Comparison of ENCODE assay signal across 8 mouse cellular contexts in the genomic region with DNA sequence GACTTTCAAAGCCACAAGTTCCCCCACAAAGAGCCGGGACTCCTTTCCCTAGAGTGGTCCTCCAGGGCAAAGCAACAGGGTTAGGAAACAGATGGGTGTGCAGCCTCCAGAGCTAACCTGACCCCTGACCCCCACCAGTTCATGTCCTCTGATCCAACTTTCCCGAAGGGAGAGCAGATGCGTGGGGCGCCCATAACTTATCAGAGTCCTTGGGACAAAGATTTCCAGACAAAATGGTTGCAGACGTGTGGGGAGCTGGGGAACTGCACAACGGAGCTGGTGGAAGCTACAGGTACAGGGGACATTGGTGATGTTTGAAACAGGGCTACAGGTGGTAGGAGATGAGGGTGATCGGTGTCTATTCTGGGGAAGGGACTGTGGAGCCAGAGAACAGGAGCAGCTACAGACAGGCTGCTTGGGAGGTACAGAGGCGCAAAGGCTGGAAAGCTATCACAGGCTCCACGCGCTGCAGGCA. TPM values are rescaled to one million over a fixed set of nuclear protein-coding genes. Genes with fewer than 3 reads are reported as not detected.
DNase-seq lines count a peak whose midpoint lies in the region; ATAC-seq and TF ChIP-seq lines count a peak whose summit lies in the region.

No protein-coding gene starts in this region.

- peak overlapping the region; percentile 73 for H3K4me3 ChIP-seq in embryonic fibroblast, embryonic 13.5 days (ENCODE audit: insufficient read depth, low read length)
- peak overlapping the region; percentile 84 for H3K4me3 ChIP-seq in hindbrain, postnatal 0 days (ENCODE audit: low read length)
- peak overlapping the region; percentile 92 for H3K4me3 ChIP-seq in midbrain, embryonic 11.5 days (ENCODE audit: low read depth, low read length)

- under 1% methylated on average over 10 of the region's 10 CpGs for WGBS in hindbrain, postnatal 0 days
- WGBS in midbrain, embryonic 11.5 days: 0% methylated on average over 10 of the region's 10 CpGs

- peak; percentile 42 for DNase-seq in right cerebral cortex, postnatal 25 days
- DNase-seq in right cerebral cortex, postnatal 36 days (ENCODE audit: low spot score in 2 of 2): no peak
- peak; percentile 54 for DNase-seq in hindbrain, postnatal 0 days (ENCODE audit: low spot score)
- DNase-seq in midbrain, embryonic 11.5 days (ENCODE audit: low spot score, missing footprints): peak; percentile 96
- DNase-seq in Muller cell, postnatal 12 days (ENCODE audit: inconsistent ontology term): no peak
- DNase-seq in T-cell, adult 2 months (ENCODE audit: low spot score): no peak

- H3K4me1 ChIP-seq in embryonic fibroblast, embryonic 13.5 days (ENCODE audit: control insufficient read depth, insufficient read depth, low read length): no peaks in the 10 kb centered on the region
- peaks cover 18% of the 10 kb centered on the region for H3K4me1 ChIP-seq in hindbrain, postnatal 0 days (ENCODE audit: insufficient read depth, low read length)
- peaks cover 13% of the 10 kb centered on the region for H3K4me1 ChIP-seq in midbrain, embryonic 11.5 days (ENCODE audit: control insufficient read depth, insufficient read depth, low read length)

- H3K36me3 ChIP-seq in hindbrain, postnatal 0 days (ENCODE audit: insufficient read depth, low read length): no peaks in the 10 kb centered on the region
- no peaks in the 10 kb centered on the region for H3K36me3 ChIP-seq in midbrain, embryonic 11.5 days (ENCODE audit: control insufficient read depth, insufficient read depth, low read length)

- H3K9ac ChIP-seq in hindbrain, postnatal 0 days (replicated peaks; ENCODE audit: low read length): peak overlapping the region; percentile 87
- peak overlapping the region; percentile 99 for H3K9ac ChIP-seq in midbrain, embryonic 11.5 days (ENCODE audit: low read length)

- no peaks in the 10 kb centered on the region for H3K27me3 ChIP-seq in hindbrain, postnatal 0 days (ENCODE audit: insufficient read depth, low read length)
- H3K27me3 ChIP-seq in midbrain, embryonic 11.5 days (ENCODE audit: control insufficient read depth, insufficient read depth, low read length): no peaks in the 10 kb centered on the region

- no peaks in the 10 kb centered on the region for H3K9me3 ChIP-seq in hindbrain, postnatal 0 days (ENCODE audit: low read length)
- no peaks in the 10 kb centered on the region for H3K9me3 ChIP-seq in midbrain, embryonic 11.5 days (ENCODE audit: control insufficient read depth, low read length)

- TF ChIP-seq CTCF in embryonic fibroblast, embryonic 13.5 days (IDR thresholded peaks at IDR 0.05; ENCODE audit: borderline replicate concordance, insufficient read depth, low read length): no peak
- peak; percentile 65 for TF ChIP-seq CTCF in hindbrain, postnatal 0 days (IDR thresholded peaks at IDR 0.05; ENCODE audit: low read depth)

- ATAC-seq in hindbrain, postnatal 0 days: peak; percentile 8; the same call in 1 of the 2 replicates
- peak; percentile 3; the same call in 1 of the 2 replicates for ATAC-seq in midbrain, embryonic 11.5 days (ENCODE audit: low FRiP score)
- no peak for ATAC-seq in activated CD4-positive, CD25-positive, alpha-beta regulatory T cell, adult 4 months

- TF ChIP-seq POLR2A in embryonic fibroblast, embryonic 13.5 days (IDR thresholded peaks at IDR 0.05; ENCODE audit: low read depth, low read length): no peak

- H3K27ac ChIP-seq in embryonic fibroblast, embryonic 13.5 days (ENCODE audit: insufficient read depth, low read length): no peak overlapping the region
- no peak overlapping the region; the same call in 1 of the 2 replicates for H3K27ac ChIP-seq in hindbrain, postnatal 0 days
- no peak overlapping the region for H3K27ac ChIP-seq in midbrain, embryonic 11.5 days (ENCODE audit: low read depth, low read length)

- peak overlapping the region; percentile 92 for H3K4me2 ChIP-seq in hindbrain, postnatal 0 days (ENCODE audit: low read depth, low read length)
- peak overlapping the region; percentile 84 for H3K4me2 ChIP-seq in midbrain, embryonic 11.5 days

RNA-seq across cellular contexts. Expression of gene Kalrn, which starts 1.4 kb away (rescaled TPM):
- polyA plus RNA-seq in embryonic fibroblast, embryonic 13.5 days (2011; ENCODE audit: insufficient read length, low read depth, missing spikeins): 25.5 and 30.3 TPM in 2 replicates
- 104 and 107 TPM in 2 replicates for total RNA-seq in hindbrain, postnatal 0 days (2014; rRNA removed)
- 17.0 and 17.7 TPM in 2 replicates for polyA plus RNA-seq in hindbrain, postnatal 0 days (2015; fragmentation: Nextera tagmentation; extraction: Ambion mirVana)
- 15.5 and 16.8 TPM in 2 replicates for polyA plus RNA-seq in midbrain, embryonic 11.5 days (2014; fragmentation: Nextera tagmentation; extraction: Ambion mirVana)
- polyA plus RNA-seq in activated CD4-positive, CD25-positive, alpha-beta regulatory T cell, adult 4 months (2017; shearing (Covaris generic)): under 1 TPM in 1 of 2 experiments, not detected in 1; 0.34 TPM

Comparison
In these comparisons a context has a peak if more than half of its experiments do, and no peak if none do; other contexts are left out.
1. DNase-seq: peak in right cerebral cortex, postnatal 25 days (single experiment), hindbrain, postnatal 0 days (single experiment) and midbrain, embryonic 11.5 days (single experiment); none in right cerebral cortex, postnatal 36 days (0 of 2), Muller cell, postnatal 12 days (single experiment) and T-cell, adult 2 months (single experiment).
2. RNA of gene Kalrn, which starts 1.4 kb away (polyA plus RNA-seq): 25.5 to 30.3 TPM in embryonic fibroblast, embryonic 13.5 days, 17.0 to 17.7 TPM in hindbrain, postnatal 0 days and 15.5 to 16.8 TPM in midbrain, embryonic 11.5 days; 0.34 TPM in activated CD4-positive, CD25-positive, alpha-beta regulatory T cell, adult 4 months; every median in the first group is over 10 times any median in the second.
3. Peak in every context shown above with its lines, with median percentiles within 50 percentile points of each other: H3K4me3 ChIP-seq.